ENCODE assay signal across 20 mouse cellular contexts in genomic region chrX:11404369-11404768, GRCm38 (mm10).
A peak's percentile ranks its signal among the peaks of the same experiment; 100 is the strongest.
DNase-seq lines count a peak whose midpoint lies in the region; ATAC-seq and TF ChIP-seq lines count a peak whose summit lies in the region.
"Had no signal": no experiment of that assay in that cellular context is flagged by ENCODE, and none has a peak within 500 bp of the region (broad histone marks: within the 10 kb centered on the region; RNA-seq: fewer than 3 reads in every experiment).

No protein-coding gene starts in this region.

- no peaks in the 10 kb centered on the region for H3K4me1 ChIP-seq in hindbrain, postnatal 0 days (ENCODE audit: insufficient read depth, low read length)
- no peaks in the 10 kb centered on the region for H3K4me1 ChIP-seq in hindbrain, embryonic 11.5 days (replicated peaks; ENCODE audit: control insufficient read depth, insufficient read depth, low read length)
- H3K4me1 ChIP-seq in lung, postnatal 0 days (ENCODE audit: insufficient read depth, low read depth, low read length) = no peaks in the 10 kb centered on the region
- H3K4me1 ChIP-seq: embryonic facial prominence, embryonic 12.5 days; kidney, embryonic 15.5 days; liver, embryonic 13.5 days; neural tube, embryonic 15.5 days had no signal

- H3K4me2 ChIP-seq in hindbrain, postnatal 0 days (ENCODE audit: low read depth, low read length) = no peak overlapping the region
- H3K4me2 ChIP-seq in hindbrain, embryonic 11.5 days (replicated peaks; ENCODE audit: low read depth, low read length) = no peak overlapping the region
- H3K4me2 ChIP-seq in lung, postnatal 0 days (replicated peaks; ENCODE audit: low read depth, low read length) = no peak overlapping the region
- H3K4me2 ChIP-seq: embryonic facial prominence, embryonic 12.5 days; kidney, embryonic 15.5 days; liver, embryonic 13.5 days; midbrain, embryonic 11.5 days; neural tube, embryonic 15.5 days had no signal

- no peak overlapping the region for H3K9ac ChIP-seq in hindbrain, postnatal 0 days (replicated peaks; ENCODE audit: low read length)
- H3K9ac ChIP-seq in hindbrain, embryonic 11.5 days (ENCODE audit: low read depth, low read length) = no peak overlapping the region
- no peak overlapping the region for H3K9ac ChIP-seq in lung, postnatal 0 days (replicated peaks; ENCODE audit: low read depth)
- H3K9ac ChIP-seq: embryonic facial prominence, embryonic 12.5 days; forebrain, postnatal 0 days; kidney, embryonic 15.5 days; liver, embryonic 13.5 days; neural tube, embryonic 15.5 days had no signal

- no peak overlapping the region for H3K27ac ChIP-seq in hindbrain, postnatal 0 days
- no peak overlapping the region for H3K27ac ChIP-seq in hindbrain, embryonic 11.5 days (ENCODE audit: low read depth, low read length)
- H3K27ac ChIP-seq in lung, postnatal 0 days (ENCODE audit: low read length) = no peak overlapping the region
- H3K27ac ChIP-seq: embryonic facial prominence, embryonic 12.5 days; kidney, embryonic 15.5 days; liver, embryonic 13.5 days; neural tube, embryonic 15.5 days had no signal

- H3K9me3 ChIP-seq in hindbrain, postnatal 0 days (ENCODE audit: low read length) = 0 out of 2 replicates have a peak, but pooled peaks cover 4% of the 10 kb centered on the region
- H3K9me3 ChIP-seq in hindbrain, embryonic 11.5 days (ENCODE audit: control insufficient read depth, low read length) = no peaks in the 10 kb centered on the region
- no peaks in the 10 kb centered on the region for H3K9me3 ChIP-seq in lung, postnatal 0 days (ENCODE audit: low read length)
- H3K9me3 ChIP-seq: embryonic facial prominence, embryonic 12.5 days; liver, embryonic 13.5 days; neural tube, embryonic 15.5 days had no signal

- ATAC-seq in hindbrain, postnatal 0 days = no peak
- no peak for ATAC-seq in hindbrain, embryonic 11.5 days (ENCODE audit: low FRiP score)
- no peak for ATAC-seq in lung, postnatal 0 days
- ATAC-seq: forebrain, postnatal 0 days; hindbrain, embryonic 16.5 days had no signal

- TF ChIP-seq EP300 in lung, postnatal 0 days (IDR thresholded peaks at IDR 0.05) = no peak

- WGBS in hindbrain, postnatal 0 days = 49% methylated on average over 4 of the region's 4 CpGs
- WGBS in hindbrain, embryonic 11.5 days = 53% methylated on average over 4 of the region's 4 CpGs
- WGBS in lung, postnatal 0 days = 76% methylated on average over 4 of the region's 4 CpGs

- H3K4me3 ChIP-seq in hindbrain, postnatal 0 days (ENCODE audit: low read length) = no peak overlapping the region
- H3K4me3 ChIP-seq in hindbrain, embryonic 11.5 days (ENCODE audit: low read depth, low read length) = no peak overlapping the region
- no peak overlapping the region for H3K4me3 ChIP-seq in lung, postnatal 0 days (ENCODE audit: low read depth, low read length)
- H3K4me3 ChIP-seq: embryonic facial prominence, embryonic 12.5 days; kidney, embryonic 15.5 days; liver, embryonic 13.5 days; myocyte; neural tube, embryonic 15.5 days had no signal

- DNase-seq in cerebellum, adult 9-10 months = peak; percentile 3
- no peak for DNase-seq in cerebellum, adult 11-12 months
- no peak for DNase-seq in hindbrain, postnatal 0 days (ENCODE audit: low spot score)
- no peak for DNase-seq in hindbrain, embryonic 11.5 days (ENCODE audit: low spot score)
- DNase-seq in lung, postnatal 0 days (ENCODE audit: low spot score) = no peak
- no peak for DNase-seq in lung, postnatal 14 days
- peak; percentile 58 for DNase-seq in retina, postnatal 1 day
- DNase-seq in embryo, embryonic 11 days = no peak
- DNase-seq: adrenal gland, postnatal 25 days; forebrain, postnatal 0 days; heart, postnatal 14 days; liver, embryonic 13.5 days; lung, postnatal 36 days; thymus, adult 18-20 months had no signal

- TF ChIP-seq CTCF in hindbrain, postnatal 0 days (IDR thresholded peaks at IDR 0.05; ENCODE audit: low read depth) = peak; percentile 44
- TF ChIP-seq CTCF in lung, postnatal 0 days (IDR thresholded peaks at IDR 0.05) = peak; percentile 20; the same call in 1 of the 2 replicates

- no peaks in the 10 kb centered on the region for H3K36me3 ChIP-seq in hindbrain, postnatal 0 days (ENCODE audit: insufficient read depth, low read length)
- no peaks in the 10 kb centered on the region for H3K36me3 ChIP-seq in hindbrain, embryonic 11.5 days (ENCODE audit: control insufficient read depth, insufficient read depth, low read length)
- H3K36me3 ChIP-seq in lung, postnatal 0 days (ENCODE audit: insufficient read depth, low read length) = no peaks in the 10 kb centered on the region
- H3K36me3 ChIP-seq: embryonic facial prominence, embryonic 12.5 days; kidney, embryonic 15.5 days; liver, embryonic 13.5 days; neural tube, embryonic 15.5 days had no signal

- no peaks in the 10 kb centered on the region for H3K27me3 ChIP-seq in hindbrain, postnatal 0 days (ENCODE audit: insufficient read depth, low read length)
- no peaks in the 10 kb centered on the region for H3K27me3 ChIP-seq in hindbrain, embryonic 11.5 days (ENCODE audit: control insufficient read depth, insufficient read depth, low read length)
- H3K27me3 ChIP-seq in lung, postnatal 0 days (replicated peaks; ENCODE audit: insufficient read depth, low read length) = no peaks in the 10 kb centered on the region
- H3K27me3 ChIP-seq: liver, embryonic 13.5 days had no signal

Comparison
In these comparisons a context has a peak if more than half of its experiments do, and no peak if none do; other contexts are left out.
1. DNase-seq: peak in cerebellum, adult 9-10 months (single experiment) and retina, postnatal 1 day (single experiment); none in cerebellum, adult 11-12 months (single experiment), hindbrain, postnatal 0 days (single experiment), hindbrain, embryonic 11.5 days (single experiment), lung, postnatal 0 days (single experiment), lung, postnatal 14 days (single experiment) and embryo, embryonic 11 days (single experiment).